Mouse (Mus musculus) embryonic fibroblast, embryonic 13.5 days (primary cell): ENCODE measurements around the gene Ackr1. TPM values are rescaled to one million over a fixed set of nuclear protein-coding genes. Genes with fewer than 3 reads are reported as not detected.

Experiments used
- polyA plus RNA-seq: library from polyadenylated mRNA; stranded (reverse); fragments of >200 nt; gene quantifications from 2 replicates; pipeline ENCODE4 v1.2.4, GENCODE M21; 2011; ENCODE audit warnings: low read depth; ENCODE audit not compliant: missing spikeins, insufficient read length

The Ackr1 gene
- polyA plus RNA-seq, 1 experiment, result not detected

Other genes with a start within 250 kb of the Ackr1 start
- gene Olfr1408, start 196.4 kb downstream of the Ackr1 start, polyA plus RNA-seq, result not detected in 2 replicates
- gene Olfr1406, start 143.1 kb downstream of the Ackr1 start, polyA plus RNA-seq, result not detected in 2 replicates
- not detected in 2 replicates for gene Olfr218, start 135.9 kb downstream of the Ackr1 start, polyA plus RNA-seq
- gene Olfr1404, start 121.4 kb downstream of the Ackr1 start, polyA plus RNA-seq, result not detected in 2 replicates
- gene Fcer1a, start 106.5 kb downstream of the Ackr1 start, polyA plus RNA-seq, result not detected in 2 replicates
- not detected in 2 replicates for gene Olfr418, start 67.7 kb downstream of the Ackr1 start, polyA plus RNA-seq
- gene Mptx2, start 56.0 kb downstream of the Ackr1 start, polyA plus RNA-seq, result not detected in 2 replicates
- not detected in 2 replicates for gene Aim2, start 17.1 kb upstream of the Ackr1 start, polyA plus RNA-seq
- gene Cadm3, start 33.9 kb upstream of the Ackr1 start, polyA plus RNA-seq, result 0.65 and 2.1 TPM in 2 replicates
- not detected in 2 replicates for gene Ifi206, start 157.3 kb upstream of the Ackr1 start, polyA plus RNA-seq
- gene Ifi214, start 202.2 kb upstream of the Ackr1 start, polyA plus RNA-seq, result not detected in 2 replicates